Mouse (Mus musculus): ENCODE data around the gene Knstrn. TPM values are rescaled to one million over a fixed set of nuclear protein-coding genes. Genes with fewer than 3 reads are reported as not detected.

Knstrn gene
- total RNA-seq, 1 experiment = 36.5 TPM

- Histone ChIP-seq H3K9me3 (ENCODE audit: control insufficient read depth, insufficient read depth, low read depth, low read length) (no peaks in the 10 kb centered on the region), H3K36me3 (ENCODE audit: control insufficient read depth, insufficient read depth, low read length, poor library complexity, severe bottlenecking) (no peaks in the 10 kb centered on the region), H3K9ac (ENCODE audit: insufficient read depth, low read depth, low read length, poor library complexity, severe bottlenecking) (no peak overlapping the region), H3K4me1 (ENCODE audit: control insufficient read depth in 2 of 2, insufficient read depth in 2 of 2, low read length in 2 of 2, poor library complexity in 1 of 2) (peaks cover 0 to 14% of the 10 kb centered on the region in 2 experiments; a peak in 2 of 4 replicates), H3K27ac (ENCODE audit: insufficient read depth, low read depth, low read length, poor library complexity, severe bottlenecking) (no peak overlapping the region), H3K4me3 (ENCODE audit: insufficient read depth in 1 of 2, low read depth in 1 of 2, low read length in 2 of 2, poor library complexity in 1 of 2, severe bottlenecking in 1 of 2) (no peak overlapping the region; a peak in 1 of 4 replicates)
- TF ChIP-seq ZC3H11A (IDR thresholded peaks at IDR 0.05; ENCODE audit: borderline replicate concordance, low read depth, low read length) (no peak), CHD2 (IDR thresholded peaks at IDR 0.05; ENCODE audit: low read depth, low read length) (no peak), ZNF384 (IDR thresholded peaks at IDR 0.05; ENCODE audit: low read depth, low read length) (no peak), MAFK (IDR thresholded peaks at IDR 0.05; ENCODE audit: insufficient read depth, low read depth, low read length) (no peak), HCFC1 (IDR thresholded peaks at IDR 0.05; ENCODE audit: borderline replicate concordance, insufficient read depth, low read length) (no peak)
- in situ Hi-C loops (cut with MboI; ENCODE audit: low sequenced_read_pairs in 2 of 2, unreplicated experiment in 2 of 2) = loop anchor here (5.0 to 25.0 kb wide), 2 partner anchors 150 to 410 kb away; partner anchors contain the start of genes Inafm2 (in 1 of the 2) and Srp14 (in 1 of the 2)
- no peak for DNase-seq (ENCODE audit: low read depth, low spot score)
Measured at GRCm38 (mm10) chr2:118897392-118897791, 83.6 kb downstream of the Knstrn start.

- H3K9ac ChIP-seq (ENCODE audit: insufficient read depth, low read depth, low read length, poor library complexity, severe bottlenecking) = no peak overlapping the region
- TF ChIP-seq ZC3H11A (IDR thresholded peaks at IDR 0.05; ENCODE audit: borderline replicate concordance, low read depth, low read length) = no peak
- no peaks in the 10 kb centered on the region for H3K36me3 ChIP-seq (ENCODE audit: control insufficient read depth, insufficient read depth, low read length, poor library complexity, severe bottlenecking)
- no peak overlapping the region for H3K27ac ChIP-seq (ENCODE audit: insufficient read depth, low read depth, low read length, poor library complexity, severe bottlenecking)
- DNase-seq (ENCODE audit: low read depth, low spot score) = no peak
- H3K4me3 ChIP-seq (ENCODE audit: insufficient read depth in 1 of 2, low read depth in 1 of 2, low read length in 2 of 2, poor library complexity in 1 of 2, severe bottlenecking in 1 of 2) = no peak overlapping the region
- in situ Hi-C loops (cut with MboI; ENCODE audit: low sequenced_read_pairs in 2 of 2, unreplicated experiment in 2 of 2) = loop anchor here (5.0 to 25.0 kb wide), 2 partner anchors 151 to 411 kb away; partner anchors contain the start of genes Inafm2 (in 1 of the 2) and Srp14 (in 1 of the 2)
- peaks cover 0 to 16% of the 10 kb centered on the region in 2 experiments; a peak in 2 of 4 replicates for H3K4me1 ChIP-seq (ENCODE audit: control insufficient read depth in 2 of 2, insufficient read depth in 2 of 2, low read length in 2 of 2, poor library complexity in 1 of 2)
- no peaks in the 10 kb centered on the region for H3K9me3 ChIP-seq (ENCODE audit: control insufficient read depth, insufficient read depth, low read depth, low read length)
Measured at GRCm38 (mm10) chr2:118897808-118898207, 84.0 kb downstream of the Knstrn start.

GRCm38 (mm10) chr2:118898771-118899170 is 85.0 kb downstream of the Knstrn start:
- H3K36me3 ChIP-seq (ENCODE audit: control insufficient read depth, insufficient read depth, low read length, poor library complexity, severe bottlenecking) = no peaks in the 10 kb centered on the region
- TF ChIP-seq ZNF384 (IDR thresholded peaks at IDR 0.05; ENCODE audit: low read depth, low read length) = no peak
- TF ChIP-seq CHD2 (IDR thresholded peaks at IDR 0.05; ENCODE audit: low read depth, low read length) = no peak
- TF ChIP-seq MAFK (IDR thresholded peaks at IDR 0.05; ENCODE audit: insufficient read depth, low read depth, low read length) = no peak
- TF ChIP-seq ZC3H11A (IDR thresholded peaks at IDR 0.05; ENCODE audit: borderline replicate concordance, low read depth, low read length) = no peak
- TF ChIP-seq HCFC1 (IDR thresholded peaks at IDR 0.05; ENCODE audit: borderline replicate concordance, insufficient read depth, low read length) = no peak
- H3K4me3 ChIP-seq (ENCODE audit: insufficient read depth in 1 of 2, low read depth in 1 of 2, low read length in 2 of 2, poor library complexity in 1 of 2, severe bottlenecking in 1 of 2) = no peak overlapping the region
- DNase-seq (ENCODE audit: low read depth, low spot score) = no peak
- no peak overlapping the region for H3K9ac ChIP-seq (ENCODE audit: insufficient read depth, low read depth, low read length, poor library complexity, severe bottlenecking)
- peaks cover 0 to 18% of the 10 kb centered on the region in 2 experiments; a peak in 2 of 4 replicates for H3K4me1 ChIP-seq (ENCODE audit: control insufficient read depth in 2 of 2, insufficient read depth in 2 of 2, low read length in 2 of 2, poor library complexity in 1 of 2)
- H3K27ac ChIP-seq (ENCODE audit: insufficient read depth, low read depth, low read length, poor library complexity, severe bottlenecking) = no peak overlapping the region
- in situ Hi-C loops (cut with MboI; ENCODE audit: low sequenced_read_pairs in 2 of 2, unreplicated experiment in 2 of 2) = loop anchor here (5.0 to 25.0 kb wide), 2 partner anchors 151 to 411 kb away; partner anchors contain the start of genes Inafm2 (in 1 of the 2) and Srp14 (in 1 of the 2)
- no peaks in the 10 kb centered on the region for H3K9me3 ChIP-seq (ENCODE audit: control insufficient read depth, insufficient read depth, low read depth, low read length)

DNA sequence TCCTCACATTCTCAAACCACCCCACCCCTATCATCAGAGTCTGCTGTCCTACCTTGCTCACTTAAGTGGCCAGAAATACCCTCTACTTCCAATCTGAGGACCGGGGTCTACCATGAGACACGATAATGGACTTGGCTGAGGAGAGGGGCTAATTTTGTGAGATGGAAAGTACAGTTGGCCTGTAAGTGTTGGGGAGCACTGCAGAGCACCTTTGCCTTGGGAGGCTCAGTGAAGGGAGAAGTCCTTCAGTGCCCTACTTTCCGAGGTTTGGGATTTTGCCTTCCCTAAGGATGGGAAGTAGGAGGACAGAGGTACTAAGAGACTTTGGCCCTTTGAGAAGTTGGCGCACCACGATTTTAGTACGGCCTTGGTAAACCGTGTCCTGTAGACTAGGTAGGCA is 85.5 kb downstream of the Knstrn start:
- DNase-seq (ENCODE audit: low read depth, low spot score) = no peak
- TF ChIP-seq CHD2 (IDR thresholded peaks at IDR 0.05; ENCODE audit: low read depth, low read length) (no peak), ZNF384 (IDR thresholded peaks at IDR 0.05; ENCODE audit: low read depth, low read length) (no peak), ZC3H11A (IDR thresholded peaks at IDR 0.05; ENCODE audit: borderline replicate concordance, low read depth, low read length) (no peak), MAFK (IDR thresholded peaks at IDR 0.05; ENCODE audit: insufficient read depth, low read depth, low read length) (no peak), HCFC1 (IDR thresholded peaks at IDR 0.05; ENCODE audit: borderline replicate concordance, insufficient read depth, low read length) (no peak)
- no peak overlapping the region for H3K4me3 ChIP-seq (ENCODE audit: insufficient read depth in 1 of 2, low read depth in 1 of 2, low read length in 2 of 2, poor library complexity in 1 of 2, severe bottlenecking in 1 of 2)
- H3K9ac ChIP-seq (ENCODE audit: insufficient read depth, low read depth, low read length, poor library complexity, severe bottlenecking) = no peak overlapping the region
- no peak overlapping the region for H3K27ac ChIP-seq (ENCODE audit: insufficient read depth, low read depth, low read length, poor library complexity, severe bottlenecking)
- no peaks in the 10 kb centered on the region for H3K9me3 ChIP-seq (ENCODE audit: control insufficient read depth, insufficient read depth, low read depth, low read length)
- peaks cover 0 to 20% of the 10 kb centered on the region in 2 experiments; a peak in 2 of 4 replicates for H3K4me1 ChIP-seq (ENCODE audit: control insufficient read depth in 2 of 2, insufficient read depth in 2 of 2, low read length in 2 of 2, poor library complexity in 1 of 2)
- H3K36me3 ChIP-seq (ENCODE audit: control insufficient read depth, insufficient read depth, low read length, poor library complexity, severe bottlenecking) = no peaks in the 10 kb centered on the region
- in situ Hi-C loops (cut with MboI; ENCODE audit: low sequenced_read_pairs in 2 of 2, unreplicated experiment in 2 of 2) = loop anchor here (5.0 to 25.0 kb wide), 2 partner anchors 152 to 412 kb away; partner anchors contain the start of genes Inafm2 (in 1 of the 2) and Srp14 (in 1 of the 2)

Measured in ES-E14 (cell line).